Mouse (Mus musculus) megakaryocyte, embryonic 14.5 days (primary cell): ENCODE measurements at regions not wholly inside any gene's neighbourhood (a gene's known extent, or its start where the extent isn't known, plus 50 kb on each side); places are given as distances from the start of the nearest gene placed in this dataset.

Source experiments
- FLI1 ChIP-seq: IDR thresholded peaks from 2 replicates; pipeline ENCODE4 v1.6.1; 2012; ENCODE audit warnings: low read length, inconsistent platforms, mixed read lengths
- GATA1 ChIP-seq: IDR thresholded peaks from 3 replicates; pipeline ENCODE4 v1.6.1; 2012; ENCODE audit warnings: mixed read lengths, low read length, inconsistent platforms, borderline replicate concordance

- TF ChIP-seq GATA1 (no peak), FLI1 (no peak)
These were observed 157.0 kb upstream of the Pgrmc2 start for GRCm38 (mm10) chr3:41239801-41240200.
